Mouse (Mus musculus) urinary bladder, postnatal 4 days (tissue): ENCODE measurements around the gene Tespa1.
"Not testable (repeated sequence)": the region's sequence is repeated elsewhere in the genome, so short reads cannot be mapped to it uniquely, and the experiment has no call there.

Source experiments
- DNase-seq, 2 experiments: peaks; one replicate each; pipeline ENCODE4 v3.0.0; 2021 to 2022; ENCODE audit warnings: low spot score in 2 of 2

The Tespa1 gene

DNA sequence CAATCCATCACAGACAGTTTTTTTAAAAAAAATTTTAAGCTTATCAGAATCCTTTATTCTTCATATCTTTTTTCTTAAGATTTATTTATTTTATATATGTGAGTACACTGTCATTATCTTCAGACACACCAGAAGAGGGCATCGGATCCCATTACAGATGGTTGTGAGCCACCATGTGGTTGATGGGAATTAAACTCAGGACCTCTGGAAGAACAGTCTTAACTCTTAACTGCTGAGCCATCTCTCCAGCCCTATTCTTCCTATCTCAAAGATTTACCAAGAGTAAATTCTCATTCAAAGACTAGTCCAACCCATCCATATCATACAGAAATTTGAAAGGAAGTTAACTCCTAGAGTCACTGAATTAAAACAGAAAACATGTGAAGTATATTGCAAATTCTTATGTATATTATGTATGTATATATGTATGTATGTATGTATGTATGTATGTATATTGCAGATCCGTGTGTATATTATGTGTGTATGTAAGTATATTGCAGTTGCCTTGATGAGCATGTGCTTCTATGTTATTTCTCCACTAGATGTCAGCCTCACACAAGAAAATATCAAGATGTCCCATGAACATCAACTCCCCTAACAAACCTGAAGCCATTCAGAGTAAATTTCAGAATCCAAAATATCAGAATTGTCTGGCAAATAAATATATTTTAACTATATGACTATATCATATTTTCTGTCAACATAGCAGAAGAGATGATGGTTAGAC lies 40.9 kb downstream of the Tespa1 start:
- DNase-seq: no peak

DNA sequence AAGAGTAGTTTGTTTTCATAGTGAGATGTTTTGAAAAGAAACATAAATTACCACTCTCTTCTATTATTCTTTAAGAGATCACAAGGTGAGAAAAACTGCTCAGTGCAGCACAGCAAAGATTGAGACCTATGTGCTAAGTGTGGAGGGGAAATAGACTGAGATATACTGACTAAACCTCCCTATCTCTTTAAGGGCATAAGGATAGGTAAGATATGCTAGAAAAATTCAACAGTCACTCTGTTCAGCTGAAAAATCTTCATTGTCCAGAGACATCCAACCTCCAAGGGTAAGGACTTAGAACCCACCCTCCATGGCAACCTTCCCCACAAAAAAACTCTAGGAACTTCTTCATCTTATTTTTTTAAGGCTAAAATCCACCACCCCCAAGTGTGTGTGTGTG lies 42.1 kb downstream of the Tespa1 start:
- DNase-seq: no peak

DNA sequence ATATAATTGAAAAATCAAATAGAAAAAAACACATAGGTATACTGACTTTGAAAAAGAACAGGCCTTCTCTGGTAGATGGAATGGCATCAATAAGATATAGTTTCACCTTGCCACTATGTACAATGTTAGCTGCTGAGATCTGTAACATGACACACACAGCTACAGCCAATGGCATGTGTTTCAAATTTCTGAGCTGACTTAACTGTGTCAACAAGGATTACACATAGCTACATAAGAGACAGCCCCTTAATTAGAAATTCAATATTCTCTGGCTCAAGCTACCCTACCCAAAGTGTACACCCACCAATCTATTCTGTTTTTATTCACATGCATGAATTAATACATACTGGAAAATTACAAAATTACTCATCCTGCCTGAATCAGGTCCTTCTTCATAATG lies 45.7 kb downstream of the Tespa1 start:
- no peak for DNase-seq

DNA sequence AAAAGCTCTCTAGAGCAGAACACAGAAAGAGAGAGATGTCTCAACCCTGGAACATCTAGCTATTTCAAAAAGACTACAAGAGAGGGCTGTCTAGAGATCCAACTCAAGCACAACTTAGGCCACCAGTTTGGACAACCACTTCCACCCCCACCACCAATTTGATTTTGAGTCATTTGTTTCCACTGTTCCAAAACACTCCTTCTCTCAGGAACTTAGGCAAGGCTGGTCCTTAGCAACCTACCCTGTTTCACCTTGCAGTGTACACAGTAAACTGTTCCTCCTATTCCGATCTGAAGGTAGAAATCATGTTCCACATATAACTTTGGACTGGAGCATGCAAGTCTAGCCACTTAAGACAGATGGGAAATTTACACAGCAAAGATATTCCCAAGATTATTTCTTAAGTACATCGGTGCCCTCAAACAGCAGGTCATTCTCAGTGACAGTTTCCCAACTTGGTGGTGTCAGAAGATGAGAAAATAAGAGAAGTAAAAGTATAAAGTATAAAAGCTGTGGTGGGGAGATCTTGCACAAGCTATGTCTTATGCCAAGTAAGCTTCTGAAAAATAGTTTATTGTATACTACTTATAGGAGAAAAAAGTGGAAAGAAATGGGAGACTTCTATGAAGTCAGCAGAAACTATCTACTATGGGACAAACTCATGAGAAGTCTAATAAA lies 47.5 kb downstream of the Tespa1 start:
- DNase-seq: no peak

DNA sequence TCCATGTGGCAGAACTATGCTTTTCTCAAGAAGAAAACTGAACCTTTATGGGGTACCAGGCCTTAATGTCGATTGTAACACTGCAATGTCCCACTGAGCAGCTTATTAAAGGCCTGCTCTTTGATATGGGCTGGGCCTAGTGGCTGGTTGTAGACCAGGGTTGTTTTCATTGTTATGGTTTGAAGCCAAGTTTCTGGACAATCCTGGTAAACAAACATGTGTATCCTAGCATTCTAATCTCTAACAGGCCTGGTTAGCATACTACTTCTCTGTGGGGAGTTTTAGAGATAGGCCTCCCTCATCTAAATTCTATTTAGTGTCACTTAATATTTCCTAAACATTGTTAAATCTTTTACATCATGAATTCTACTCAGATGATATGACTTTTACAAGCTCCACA lies 49.0 kb downstream of the Tespa1 start:
- no peak for DNase-seq

DNA sequence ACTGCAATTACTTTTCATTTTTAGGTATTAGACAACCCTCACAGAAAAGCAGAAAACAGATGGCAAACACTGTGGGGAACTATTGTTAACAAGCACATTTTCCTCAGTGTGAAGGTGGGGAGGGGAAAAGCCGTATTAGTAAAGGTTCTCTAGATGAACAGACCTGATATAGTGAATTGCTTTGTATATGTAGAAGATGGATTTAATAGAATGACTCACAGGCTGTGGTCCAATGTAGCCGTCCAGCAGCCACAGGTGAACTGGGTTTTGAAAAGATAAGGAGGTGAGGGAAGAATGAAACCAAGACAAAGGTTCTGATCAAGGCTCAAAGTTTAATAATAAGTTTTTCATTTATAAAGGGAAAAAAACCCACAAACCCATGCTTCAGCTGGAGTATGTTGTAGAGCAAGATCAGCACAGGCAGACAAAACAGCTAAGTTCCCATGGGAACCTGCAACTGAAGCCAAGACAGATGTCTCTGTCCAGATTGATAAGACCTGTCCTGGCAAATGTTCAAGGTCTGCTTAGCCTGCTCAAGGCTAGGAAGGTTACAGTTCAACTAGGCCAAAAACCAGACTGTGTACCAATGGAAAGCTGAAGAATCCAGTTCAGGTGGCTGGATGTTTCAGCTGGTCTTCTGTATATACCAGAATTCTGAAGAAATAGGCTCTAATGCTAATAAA lies 50.0 kb downstream of the Tespa1 start:
- DNase-seq: no peak

DNA sequence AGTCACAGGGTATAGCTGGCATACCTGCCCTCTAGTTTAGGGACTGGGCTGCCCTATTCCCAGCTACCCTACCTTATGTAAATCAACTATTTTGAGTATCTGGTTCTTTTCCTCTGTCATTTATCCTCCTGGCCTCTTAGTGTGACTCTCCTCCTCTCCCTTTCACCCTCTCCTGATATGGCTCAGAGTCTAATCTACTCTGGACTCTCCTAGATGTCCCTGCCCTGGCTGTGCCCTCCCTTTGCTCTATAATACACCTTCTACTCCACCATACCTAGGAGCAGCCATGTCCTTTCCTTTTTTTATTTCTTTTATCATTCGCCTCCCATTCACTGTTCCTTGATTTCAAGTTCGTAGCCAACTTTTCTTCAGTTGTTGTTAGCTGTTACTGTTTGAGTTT lies 52.5 kb downstream of the Tespa1 start:
- no peak for DNase-seq

DNA sequence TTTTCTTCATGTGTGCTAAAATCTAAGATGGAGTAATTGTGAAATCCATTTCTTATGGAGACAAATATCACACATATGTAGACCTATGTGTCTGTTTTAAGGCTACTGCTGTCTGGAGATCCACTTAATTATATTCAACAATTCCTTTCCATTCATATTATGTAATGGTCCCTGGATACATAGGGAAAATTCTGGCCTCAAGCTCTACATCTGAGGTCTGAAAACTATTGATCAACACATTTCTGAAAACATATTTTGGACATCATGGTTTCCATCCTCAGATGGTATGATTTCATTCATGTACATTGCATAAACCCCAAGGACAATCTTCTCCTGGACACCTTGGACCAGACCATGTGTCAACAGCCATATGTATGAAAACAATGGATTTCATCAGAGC lies 71.6 kb downstream of the Tespa1 start, which contains the start of gene Vmn2r84:
TSS of gene Vmn2r84 (minus strand) at position 101 of the 400 bp plus-strand sequence.
- DNase-seq: no peak

DNA sequence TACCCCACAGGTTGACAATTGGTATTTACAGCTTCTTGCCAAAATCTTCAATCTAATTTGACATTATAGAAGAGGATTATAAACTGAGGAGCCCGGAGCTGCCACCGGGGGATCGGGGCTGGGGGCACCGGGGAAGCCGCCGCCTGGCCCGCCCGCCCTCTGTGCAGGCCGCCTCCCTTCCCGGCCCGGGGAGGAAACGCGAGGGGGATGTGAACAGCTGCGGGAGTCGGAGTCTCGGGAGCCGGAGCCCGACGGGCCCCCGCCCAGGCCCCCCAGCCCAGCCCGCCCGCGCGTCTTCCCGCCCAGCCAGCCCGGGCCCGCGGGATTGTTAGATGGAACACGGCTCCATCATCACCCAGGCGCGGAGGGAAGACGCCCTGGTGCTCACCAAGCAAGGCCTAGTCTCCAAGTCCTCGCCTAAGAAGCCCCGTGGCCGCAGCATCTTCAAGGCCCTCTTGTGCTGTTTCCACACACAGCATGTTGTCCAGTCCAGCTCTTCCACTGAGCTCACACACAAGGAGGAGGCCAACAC lies 89.6 kb downstream of the Tespa1 start:
- not testable (repeated sequence) for DNase-seq
